Mouse (Mus musculus): Measurements from ENCODE around the gene Neurl2.

GRCm38 (mm10) chr2:164857101-164857821, 24.0 kb upstream of the Neurl2 start, which contains the start of gene Pltp:
- TF ChIP-seq FLI1 (IDR thresholded peaks at IDR 0.05; ENCODE audit: low read length) (no peak), GATA1 (IDR thresholded peaks at IDR 0.05; ENCODE audit: borderline replicate concordance, low read length) (no peak)
